Mouse (Mus musculus) embryonic facial prominence, embryonic 11.5 days (tissue): ENCODE measurements at regions not wholly inside any gene's neighbourhood (a gene's known extent, or its start where the extent isn't known, plus 50 kb on each side); places are given as distances from the start of the nearest gene placed in this dataset.

Source experiments
- ATAC-seq: fragments of 200-750 bp; cut with Nextera tagmentation; replicated peaks from 2 replicates; pipeline ENCODE4 v1.8.0; 2017; ENCODE audit warnings: low read depth; ENCODE audit not compliant: insufficient number of reproducible peaks, low FRiP score, low TSS enrichment
- DNase-seq: peaks from one replicate; pipeline ENCODE4 v3.0.0-alpha.2; 2015; ENCODE audit warnings: low spot score
- H3K27ac ChIP-seq: fragments of 300-500 bp; sonication (generic); replicated peaks from 2 replicates; pipeline ENCODE4 v1.5.1; 2014; ENCODE audit warnings: mild to moderate bottlenecking, low read depth, low read length, control low read depth
- H3K27me3 ChIP-seq: fragments of 300-500 bp; sonication (generic); 2 replicates; pipeline ENCODE4 v1.6.1; 2014; ENCODE audit warnings: mild to moderate bottlenecking, low read length, moderate library complexity, mixed read lengths; ENCODE audit not compliant: control insufficient read depth, insufficient read depth
- H3K36me3 ChIP-seq: fragments of 300-500 bp; sonication (generic); replicated peaks from 2 replicates; pipeline ENCODE4 v1.6.1; 2014; ENCODE audit warnings: low read depth, mild to moderate bottlenecking, low read length, moderate library complexity, mixed read lengths; ENCODE audit not compliant: control insufficient read depth, insufficient read depth
- H3K4me1 ChIP-seq: fragments of 300-500 bp; sonication (generic); 2 replicates; pipeline ENCODE4 v1.6.1; 2014; ENCODE audit warnings: low read length, mixed read lengths; ENCODE audit not compliant: control insufficient read depth, insufficient read depth
- H3K4me2 ChIP-seq: fragments of 300-500 bp; sonication (generic); 2 replicates; pipeline ENCODE4 v1.6.1; 2014; ENCODE audit warnings: low read depth, mild to moderate bottlenecking, control low read depth, low read length, moderate library complexity
- H3K4me3 ChIP-seq: fragments of 300-500 bp; sonication (generic); 2 replicates; pipeline ENCODE4 v1.5.1; 2014; ENCODE audit warnings: low read depth, low read length, control low read depth
- H3K9ac ChIP-seq: fragments of 300-500 bp; sonication (generic); replicated peaks from 2 replicates; pipeline ENCODE4 v1.6.1; 2014; ENCODE audit warnings: mild to moderate bottlenecking, control low read depth, low read length
- H3K9me3 ChIP-seq: fragments of 300-500 bp; sonication (generic); replicated peaks from 2 replicates; pipeline ENCODE4 v1.6.1; 2016; ENCODE audit warnings: mild to moderate bottlenecking, low read length, inconsistent platforms, mixed read lengths; ENCODE audit not compliant: control insufficient read depth
- WGBS: fragments of 180-500 bp; shearing (Covaris S2); extraction: QIAGEN DNeasy Blood & Tissue Kit; methylation state at CpG from one replicate; pipeline ENCODE4 v1.1.7; 2014; 5-methylcytosine and 5-hydroxymethylcytosine counted together

DNA sequence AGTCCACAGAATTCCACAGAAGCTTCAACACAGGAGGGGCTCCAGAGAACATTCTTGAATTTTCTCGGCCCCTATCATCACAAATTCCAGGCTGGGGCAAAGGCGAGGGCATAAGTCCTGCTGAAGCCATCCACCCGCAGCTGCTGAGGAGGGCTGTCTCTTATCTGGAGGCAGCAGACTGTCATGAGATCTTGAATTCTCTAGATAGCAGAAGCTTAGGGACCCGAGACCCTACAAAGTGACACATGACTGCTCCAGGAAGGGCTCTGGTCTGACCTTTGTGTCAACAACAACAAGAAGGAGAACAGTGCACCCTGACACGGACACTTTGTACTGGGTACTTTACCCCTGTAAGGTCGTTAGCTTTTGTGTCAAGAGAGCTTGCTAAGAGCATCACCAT is 57.2 kb downstream of the Lao1 start:
- H3K9me3 ChIP-seq, result no peaks in the 10 kb centered on the region
- WGBS, result 61% methylated on average over 6 of the region's 6 CpGs
- no peaks in the 10 kb centered on the region for H3K27me3 ChIP-seq
- ATAC-seq (no peak), DNase-seq (no peak)
- H3K4me3 ChIP-seq, result no peak overlapping the region
- no peak overlapping the region for H3K9ac ChIP-seq
- no peak overlapping the region for H3K4me2 ChIP-seq
- H3K27ac ChIP-seq, result no peak overlapping the region; the same call in 1 of the 2 replicates
- H3K36me3 ChIP-seq, result no peaks in the 10 kb centered on the region
- H3K4me1 ChIP-seq, result no peaks in the 10 kb centered on the region

DNA sequence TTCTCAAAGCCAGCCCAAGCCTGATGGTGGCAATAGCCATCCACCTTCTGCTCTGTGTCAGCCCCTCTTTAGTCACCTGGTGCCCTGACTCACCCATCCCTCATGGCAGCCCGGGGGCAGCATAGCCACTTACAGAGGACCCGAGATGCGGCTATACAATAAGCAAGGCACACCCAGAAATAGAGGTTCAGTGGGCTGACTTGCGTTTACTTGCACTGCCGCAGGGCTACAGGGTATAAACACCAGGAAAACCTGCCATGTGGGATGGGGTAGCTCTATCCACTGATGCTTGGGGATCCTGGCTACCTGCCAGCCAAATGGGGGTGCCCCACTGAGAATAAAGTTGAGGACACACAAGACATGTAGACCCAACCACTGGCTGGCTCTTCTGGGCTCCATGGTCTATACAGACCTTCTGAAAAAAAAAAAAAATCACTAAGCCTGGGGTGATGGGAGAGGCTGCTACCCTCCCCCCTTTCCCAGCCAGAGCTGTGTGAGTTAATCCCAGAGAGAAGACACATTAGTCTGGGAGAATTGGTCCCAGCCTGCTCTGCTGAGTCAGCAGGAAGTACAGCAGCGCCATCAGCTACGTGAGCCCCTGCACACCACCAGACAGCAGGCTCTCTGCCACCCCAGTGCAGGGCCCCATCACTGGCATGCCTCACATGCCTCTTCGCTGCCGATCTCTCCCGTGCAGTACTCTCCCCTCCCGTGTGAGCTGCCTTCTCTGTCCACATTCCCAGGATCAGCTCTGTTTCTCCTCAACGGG is 57.8 kb downstream of the Lao1 start:
- DNase-seq, result peak; percentile 68
- Histone ChIP-seq H3K27ac (no peak overlapping the region; the same call in none of the 2 replicates), H3K4me1 (no peaks in the 10 kb centered on the region), H3K36me3 (no peaks in the 10 kb centered on the region), H3K4me2 (no peak overlapping the region), H3K9ac (no peak overlapping the region), H3K4me3 (no peak overlapping the region), H3K9me3 (no peaks in the 10 kb centered on the region), H3K27me3 (no peaks in the 10 kb centered on the region)
- WGBS, result 49% methylated on average over 12 of the region's 12 CpGs
- peak; percentile 72 for ATAC-seq

DNA sequence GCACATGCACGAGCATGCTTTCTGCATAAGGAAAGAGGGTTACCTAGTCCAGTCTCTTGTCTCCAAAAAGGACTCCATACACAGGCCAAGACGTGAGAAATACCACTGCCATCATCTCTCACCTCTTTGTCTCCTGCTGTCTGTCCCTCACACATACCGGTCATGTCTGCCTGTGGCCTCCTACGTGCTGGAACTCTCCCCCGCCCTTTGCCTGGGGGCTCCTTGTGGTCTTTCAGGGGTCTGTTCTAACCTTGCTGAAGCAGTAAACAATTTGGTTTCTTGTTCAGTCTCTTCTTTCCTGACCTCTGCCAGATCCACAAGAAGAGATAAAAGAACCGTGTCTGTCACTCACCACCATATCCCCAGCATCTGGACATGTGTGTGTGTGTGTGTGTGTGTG is 61.0 kb downstream of the Lao1 start:
- H3K36me3 ChIP-seq, result no peaks in the 10 kb centered on the region
- DNase-seq (no peak), ATAC-seq (no peak)
- H3K4me2 ChIP-seq, result no peak overlapping the region
- 41% methylated on average over 6 of the region's 6 CpGs for WGBS
- no peaks in the 10 kb centered on the region for H3K27me3 ChIP-seq
- no peaks in the 10 kb centered on the region for H3K4me1 ChIP-seq
- H3K4me3 ChIP-seq, result no peak overlapping the region
- H3K27ac ChIP-seq, result no peak overlapping the region
- no peaks in the 10 kb centered on the region for H3K9me3 ChIP-seq
- no peak overlapping the region for H3K9ac ChIP-seq

GRCm38 (mm10) chr4:119026237-119026861 is 65.0 kb downstream of the Lao1 start:
- no peak overlapping the region for H3K4me2 ChIP-seq
- DNase-seq (peak; percentile 20), ATAC-seq (no peak)
- no peak overlapping the region for H3K4me3 ChIP-seq
- WGBS, result 11% methylated on average over 5 of the region's 5 CpGs
- no peak overlapping the region for H3K9ac ChIP-seq
- H3K27ac ChIP-seq, result no peak overlapping the region
- no peaks in the 10 kb centered on the region for H3K4me1 ChIP-seq
- no peaks in the 10 kb centered on the region for H3K27me3 ChIP-seq
- H3K36me3 ChIP-seq, result no peaks in the 10 kb centered on the region
- no peaks in the 10 kb centered on the region for H3K9me3 ChIP-seq

GRCm38 (mm10) chr4:119028208-119028821 is 66.9 kb downstream of the Lao1 start:
- no peak for DNase-seq

GRCm38 (mm10) chr4:119029091-119029490 is 67.7 kb downstream of the Lao1 start:
- Histone ChIP-seq H3K9ac (no peak overlapping the region), H3K36me3 (no peaks in the 10 kb centered on the region), H3K4me2 (no peak overlapping the region), H3K27me3 (no peaks in the 10 kb centered on the region), H3K4me3 (no peak overlapping the region), H3K9me3 (no peaks in the 10 kb centered on the region), H3K4me1 (no peaks in the 10 kb centered on the region), H3K27ac (no peak overlapping the region)
- ATAC-seq (no peak), DNase-seq (no peak)
- 60% methylated on average over 7 of the region's 7 CpGs for WGBS

More at GRCm38 (mm10) chr4:119028208-119028821, 66.9 kb downstream of the Lao1 start:
- no peaks in the 10 kb centered on the region for H3K36me3 ChIP-seq
- H3K9ac ChIP-seq, result no peak overlapping the region
- ATAC-seq, result no peak; the same call in 1 of the 2 replicates
- no peaks in the 10 kb centered on the region for H3K27me3 ChIP-seq
- no peaks in the 10 kb centered on the region for H3K9me3 ChIP-seq
- no peak overlapping the region for H3K27ac ChIP-seq
- WGBS, result 43% methylated on average over 8 of the region's 8 CpGs
- no peak overlapping the region for H3K4me3 ChIP-seq
- H3K4me1 ChIP-seq, result no peaks in the 10 kb centered on the region
- H3K4me2 ChIP-seq, result no peak overlapping the region

DNA sequence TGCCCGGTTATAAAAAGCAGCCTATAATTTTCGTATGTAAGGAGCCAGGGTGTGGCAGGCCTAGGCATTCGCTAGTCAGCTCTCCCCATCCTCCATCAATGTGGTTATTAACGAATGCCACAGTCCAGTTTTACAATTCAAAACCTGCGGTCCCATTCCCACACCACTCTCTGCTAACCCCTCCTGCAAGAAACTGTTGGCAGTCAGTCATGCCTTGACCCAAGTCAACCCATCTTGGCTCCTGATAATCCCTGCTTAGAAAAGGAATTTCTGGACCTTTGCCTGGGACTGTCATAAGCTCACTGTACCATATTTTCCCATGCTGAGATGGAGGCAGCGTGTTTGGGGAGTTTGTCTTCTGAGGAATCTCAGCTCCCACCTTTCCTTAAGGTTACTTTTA is 68.4 kb downstream of the Lao1 start:
- no peak overlapping the region for H3K4me3 ChIP-seq
- WGBS, result 90% methylated on average over 6 of the region's 6 CpGs
- no peaks in the 10 kb centered on the region for H3K36me3 ChIP-seq
- H3K27ac ChIP-seq, result no peak overlapping the region
- DNase-seq (no peak), ATAC-seq (no peak)
- no peak overlapping the region for H3K4me2 ChIP-seq
- no peaks in the 10 kb centered on the region for H3K27me3 ChIP-seq
- no peaks in the 10 kb centered on the region for H3K9me3 ChIP-seq
- H3K9ac ChIP-seq, result no peak overlapping the region
- no peaks in the 10 kb centered on the region for H3K4me1 ChIP-seq

DNA sequence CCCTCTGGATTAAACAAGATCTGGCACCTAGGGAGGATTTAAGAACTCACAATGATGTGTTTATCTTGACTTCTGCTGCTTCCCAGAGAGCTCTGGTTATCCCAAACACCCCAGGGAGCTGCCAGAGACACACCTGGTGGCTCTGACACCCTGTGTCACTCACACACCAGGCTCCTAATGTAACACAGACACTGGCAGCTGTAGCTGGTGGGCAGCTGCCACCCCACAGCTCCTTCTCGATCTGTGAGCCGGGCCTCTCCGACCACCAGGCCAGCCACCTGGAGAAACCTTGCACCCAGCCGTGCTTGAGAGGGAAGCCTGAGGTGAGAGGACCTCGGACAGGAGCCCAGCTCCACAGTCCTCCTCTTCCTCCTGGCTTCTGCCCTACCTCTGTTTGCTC is 69.5 kb downstream of the Lao1 start:
- no peaks in the 10 kb centered on the region for H3K4me1 ChIP-seq
- H3K36me3 ChIP-seq, result no peaks in the 10 kb centered on the region
- H3K9ac ChIP-seq, result no peak overlapping the region
- no peak overlapping the region for H3K27ac ChIP-seq
- WGBS, result 40% methylated on average over 5 of the region's 5 CpGs
- H3K27me3 ChIP-seq, result no peaks in the 10 kb centered on the region
- no peak for DNase-seq
- no peaks in the 10 kb centered on the region for H3K9me3 ChIP-seq
- H3K4me3 ChIP-seq, result no peak overlapping the region
- no peak overlapping the region for H3K4me2 ChIP-seq
- ATAC-seq, result no peak
